Mouse (Mus musculus): ENCODE data around the gene Col26a1.

The Col26a1 gene

GRCm38 (mm10) chr5:136882788-136883439 lies at the start of gene Col26a1:
Col26a1 (minus strand) TSS chr5:136883209.
- DNase-seq (ENCODE audit: low spot score in 2 of 2), result no peak

- no peak for DNase-seq (ENCODE audit: low spot score in 2 of 2)
Measured at GRCm38 (mm10) chr5:136931896-136932295, 48.9 kb upstream of the Col26a1 start.

- peak; percentile 68 to 75 for DNase-seq (ENCODE audit: low spot score in 2 of 2)
Measured at GRCm38 (mm10) chr5:136929073-136929472, 46.1 kb upstream of the Col26a1 start.

- no peak for DNase-seq (ENCODE audit: low spot score in 2 of 2)
Measured at GRCm38 (mm10) chr5:136923751-136924478, 40.9 kb upstream of the Col26a1 start.

GRCm38 (mm10) chr5:136922830-136923229 lies 39.8 kb upstream of the Col26a1 start:
- DNase-seq (ENCODE audit: low spot score in 2 of 2), result no peak

- DNase-seq (ENCODE audit: low spot score in 2 of 2), result no peak
Measured at GRCm38 (mm10) chr5:136919546-136920301, 36.7 kb upstream of the Col26a1 start.

GRCm38 (mm10) chr5:136918655-136919472 lies 35.9 kb upstream of the Col26a1 start:
- DNase-seq (ENCODE audit: low spot score in 2 of 2), result peak; percentile 66 to 81

GRCm38 (mm10) chr5:136917613-136918242 lies 34.7 kb upstream of the Col26a1 start:
- DNase-seq (ENCODE audit: low spot score in 2 of 2), result no peak

GRCm38 (mm10) chr5:136914183-136914582 lies 31.2 kb upstream of the Col26a1 start:
- no peak for DNase-seq (ENCODE audit: low spot score in 2 of 2)

- DNase-seq (ENCODE audit: low spot score in 2 of 2), result peak; percentile 90 to 92
Measured at GRCm38 (mm10) chr5:136907991-136908857, 25.2 kb upstream of the Col26a1 start, which contains the start of gene Ift22. Ift22 (plus strand) TSS chr5:136908150.

GRCm38 (mm10) chr5:136907587-136907986 lies 24.6 kb upstream of the Col26a1 start:
- no peak for DNase-seq (ENCODE audit: low spot score in 2 of 2)

GRCm38 (mm10) chr5:136905630-136906029 lies 22.6 kb upstream of the Col26a1 start:
- DNase-seq (ENCODE audit: low spot score in 2 of 2), result no peak

- DNase-seq (ENCODE audit: low spot score in 2 of 2), result no peak
Measured at GRCm38 (mm10) chr5:136904621-136905020, 21.6 kb upstream of the Col26a1 start.

GRCm38 (mm10) chr5:136895529-136895963 lies 12.5 kb upstream of the Col26a1 start:
- no peak for DNase-seq (ENCODE audit: low spot score in 2 of 2)

GRCm38 (mm10) chr5:136894840-136895528 lies 12.0 kb upstream of the Col26a1 start:
- no peak for DNase-seq (ENCODE audit: low spot score in 2 of 2)

- DNase-seq (ENCODE audit: low spot score in 2 of 2), result no peak
Measured at GRCm38 (mm10) chr5:136888539-136889355, 5.7 kb upstream of the Col26a1 start.

GRCm38 (mm10) chr5:136886957-136887356 lies 3.9 kb upstream of the Col26a1 start:
- DNase-seq (ENCODE audit: low spot score in 2 of 2), result no peak

- DNase-seq (ENCODE audit: low spot score in 2 of 2), result no peak
Measured at GRCm38 (mm10) chr5:136882055-136882787, 788 bp downstream of the Col26a1 start.

Data from urinary bladder, postnatal 36 days (tissue).